Mouse (Mus musculus) neural tube, embryonic 15.5 days (tissue): ENCODE measurements around the gene Bpifc. TPM values are rescaled to one million over a fixed set of nuclear protein-coding genes. Genes with fewer than 3 reads are reported as not detected.

Source experiments
- ATAC-seq: fragments of 200-750 bp; cut with Nextera tagmentation; 2 replicates; pipeline ENCODE4 v1.8.0; 2017; ENCODE audit warnings: mild to moderate bottlenecking, moderate TSS enrichment, moderate library complexity; ENCODE audit not compliant: low FRiP score
- H3K27ac ChIP-seq: fragments of 300-500 bp; sonication (generic); replicated peaks from 2 replicates; pipeline ENCODE4 v1.5.1; 2015; ENCODE audit warnings: mild to moderate bottlenecking, inconsistent platforms
- H3K27me3 ChIP-seq: fragments of 300-500 bp; sonication (generic); replicated peaks from 2 replicates; pipeline ENCODE4 v1.6.1; 2015; ENCODE audit warnings: inconsistent platforms
- H3K36me3 ChIP-seq: fragments of 300-500 bp; sonication (generic); 2 replicates; pipeline ENCODE4 v1.6.1; 2015; ENCODE audit warnings: inconsistent platforms
- H3K4me1 ChIP-seq: fragments of 300-500 bp; sonication (generic); 2 replicates; pipeline ENCODE4 v1.6.1; 2015; ENCODE audit warnings: inconsistent platforms
- H3K4me2 ChIP-seq: fragments of 300-500 bp; sonication (generic); 2 replicates; pipeline ENCODE4 v1.6.1; 2015; ENCODE audit warnings: inconsistent platforms, mild to moderate bottlenecking, moderate library complexity
- H3K4me3 ChIP-seq: fragments of 300-500 bp; sonication (generic); replicated peaks from 2 replicates; pipeline ENCODE4 v1.5.1; 2015; ENCODE audit warnings: mild to moderate bottlenecking, inconsistent platforms
- H3K9ac ChIP-seq: fragments of 300-500 bp; sonication (generic); replicated peaks from 2 replicates; pipeline ENCODE4 v1.6.1; 2015; ENCODE audit warnings: mild to moderate bottlenecking, inconsistent platforms
- H3K9me3 ChIP-seq: fragments of 300-500 bp; sonication (generic); replicated peaks from 2 replicates; pipeline ENCODE4 v1.6.1; 2016; ENCODE audit warnings: inconsistent platforms
- WGBS: fragments of 180-500 bp; shearing (Covaris S2); methylation state at CpG from one replicate; pipeline ENCODE4 v1.1.7; 2015; ENCODE audit warnings: mixed read lengths; 5-methylcytosine and 5-hydroxymethylcytosine counted together
- polyA plus RNA-seq: library from polyadenylated mRNA; unstranded; fragments of >200 nt; fragmentation: Nextera tagmentation; extraction: Ambion mirVana; gene quantifications from 2 replicates; pipeline ENCODE4 v1.2.1, GENCODE M21; 2015

Gene Bpifc
- 0.14 and 0.15 TPM in 2 replicates for polyA plus RNA-seq

- no peak within 1 kb of the TSS for H3K4me2 ChIP-seq
- H3K9ac ChIP-seq, result no peak within 1 kb of the TSS
- no peaks in the 10 kb centered on the region for H3K4me1 ChIP-seq
- no peak within 1 kb of the TSS for H3K4me3 ChIP-seq
- no peaks in the 10 kb centered on the region for H3K27me3 ChIP-seq
- no peak for ATAC-seq
- H3K9me3 ChIP-seq, result no peaks in the 10 kb centered on the region
- no peaks in the 10 kb centered on the region for H3K36me3 ChIP-seq
- no peak within 1 kb of the TSS for H3K27ac ChIP-seq
- 93% methylated on average over 2 of the region's 2 CpGs for WGBS
Observed at GRCm38 (mm10) chr10:86011781-86012180, at the start of gene Bpifc. TSS of gene Bpifc (minus strand) at chr10:86011895.

- ATAC-seq, result no peak
- no peak overlapping the region for H3K9ac ChIP-seq
- 54% methylated on average over 3 of the region's 3 CpGs for WGBS
- H3K27ac ChIP-seq, result no peak overlapping the region
- no peak overlapping the region for H3K4me3 ChIP-seq
- H3K9me3 ChIP-seq, result no peaks in the 10 kb centered on the region
- H3K36me3 ChIP-seq, result peaks cover 51% of the 10 kb centered on the region
- no peak overlapping the region for H3K4me2 ChIP-seq
- 0 out of 2 replicates have a peak, but pooled peaks cover 3% of the 10 kb centered on the region for H3K4me1 ChIP-seq
- no peaks in the 10 kb centered on the region for H3K27me3 ChIP-seq
Observed at GRCm38 (mm10) chr10:86060267-86060666, 48.6 kb upstream of the Bpifc start.

GRCm38 (mm10) chr10:86057712-86058111, 46.0 kb upstream of the Bpifc start:
- no peak for ATAC-seq
- Histone ChIP-seq H3K9me3 (no peaks in the 10 kb centered on the region), H3K4me1 (no peaks in the 10 kb centered on the region), H3K36me3 (peaks cover 59% of the 10 kb centered on the region), H3K4me2 (no peak overlapping the region), H3K4me3 (no peak overlapping the region), H3K9ac (no peak overlapping the region), H3K27me3 (no peaks in the 10 kb centered on the region), H3K27ac (no peak overlapping the region)
- WGBS, result 65% methylated on average over 2 of the region's 2 CpGs

DNA sequence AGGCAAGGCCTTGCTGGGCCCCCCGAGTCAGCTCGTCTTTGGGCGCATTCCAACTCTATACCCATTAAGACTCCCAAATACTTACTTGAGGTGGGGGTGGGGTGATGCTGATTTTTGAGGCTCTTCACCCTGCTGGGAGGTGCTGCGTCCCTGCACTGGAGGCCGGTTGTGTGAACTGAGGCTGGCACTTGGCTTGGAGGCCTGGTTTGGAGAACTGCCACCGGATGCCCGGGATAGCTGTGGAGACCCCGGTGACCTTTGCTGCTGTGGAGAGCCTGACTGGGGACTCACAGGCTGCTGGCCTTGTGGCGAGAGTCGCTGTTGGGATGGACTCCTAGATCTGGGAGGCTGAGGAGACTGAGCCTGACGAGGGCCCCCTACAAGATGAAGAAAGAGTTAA, 45.6 kb upstream of the Bpifc start:
- Histone ChIP-seq H3K27ac (no peak overlapping the region), H3K4me3 (no peak overlapping the region), H3K4me2 (no peak overlapping the region), H3K36me3 (peaks cover 55% of the 10 kb centered on the region), H3K4me1 (no peaks in the 10 kb centered on the region), H3K27me3 (no peaks in the 10 kb centered on the region), H3K9me3 (no peaks in the 10 kb centered on the region), H3K9ac (no peak overlapping the region)
- no peak for ATAC-seq
- WGBS, result 88% methylated on average over 11 of the region's 11 CpGs

GRCm38 (mm10) chr10:86056297-86056903, 44.7 kb upstream of the Bpifc start:
- no peaks in the 10 kb centered on the region for H3K4me1 ChIP-seq
- no peak overlapping the region for H3K27ac ChIP-seq
- H3K9ac ChIP-seq, result no peak overlapping the region
- no peak overlapping the region for H3K4me2 ChIP-seq
- no peak for ATAC-seq
- no peaks in the 10 kb centered on the region for H3K9me3 ChIP-seq
- H3K36me3 ChIP-seq, result peaks cover 47% of the 10 kb centered on the region
- no peaks in the 10 kb centered on the region for H3K27me3 ChIP-seq
- no peak overlapping the region for H3K4me3 ChIP-seq
- 88% methylated on average over 8 of the region's 8 CpGs for WGBS

DNA sequence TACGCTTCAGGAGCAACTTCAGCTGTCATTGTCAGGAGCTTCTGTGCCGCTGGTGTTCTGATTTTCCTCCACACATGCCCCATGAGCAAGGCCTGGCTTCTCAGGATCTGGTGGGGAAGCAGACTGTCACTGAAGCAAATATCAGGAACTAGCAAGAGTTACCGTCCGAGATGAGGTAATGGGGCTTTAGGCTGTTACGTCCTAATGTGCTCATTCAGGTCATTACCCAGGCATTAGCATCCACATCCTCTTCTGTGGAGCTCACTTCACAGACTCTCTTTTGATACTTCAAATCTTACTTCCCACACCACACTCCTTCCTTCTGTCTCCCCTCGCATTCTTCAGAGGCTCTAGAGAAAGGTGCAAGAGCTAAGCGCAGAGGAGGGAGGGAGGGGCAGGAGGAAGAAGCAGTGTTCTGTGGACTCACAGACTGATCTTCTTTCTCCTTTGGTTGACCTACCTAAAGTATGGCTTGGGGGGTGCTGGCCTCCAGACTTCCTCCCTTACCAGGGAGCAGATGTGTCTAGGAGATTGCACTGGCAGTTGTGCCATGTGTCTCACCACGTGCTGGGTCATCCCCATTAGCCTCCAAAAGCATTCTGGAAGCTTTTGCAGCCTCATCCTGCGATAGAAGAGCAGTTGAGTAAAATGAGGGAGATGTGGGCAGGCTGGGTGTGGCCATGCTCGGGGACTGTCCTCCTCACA, 41.3 kb upstream of the Bpifc start:
- H3K4me3 ChIP-seq, result no peak overlapping the region
- no peak overlapping the region for H3K27ac ChIP-seq
- peaks cover 53% of the 10 kb centered on the region for H3K36me3 ChIP-seq
- H3K9me3 ChIP-seq, result no peaks in the 10 kb centered on the region
- H3K4me2 ChIP-seq, result no peak overlapping the region
- H3K9ac ChIP-seq, result no peak overlapping the region
- ATAC-seq, result no peak
- WGBS, result 81% methylated on average over 10 of the region's 10 CpGs
- 0 out of 2 replicates have a peak, but pooled peaks cover 2% of the 10 kb centered on the region for H3K4me1 ChIP-seq
- no peaks in the 10 kb centered on the region for H3K27me3 ChIP-seq

GRCm38 (mm10) chr10:86050522-86050921, 38.8 kb upstream of the Bpifc start:
- no peaks in the 10 kb centered on the region for H3K9me3 ChIP-seq
- H3K27ac ChIP-seq, result no peak overlapping the region
- H3K4me3 ChIP-seq, result no peak overlapping the region
- no peaks in the 10 kb centered on the region for H3K27me3 ChIP-seq
- H3K4me2 ChIP-seq, result no peak overlapping the region
- no peak for ATAC-seq
- WGBS, result 22% methylated on average over 2 of the region's 2 CpGs
- peaks cover 32% of the 10 kb centered on the region for H3K36me3 ChIP-seq
- H3K9ac ChIP-seq, result no peak overlapping the region
- 0 out of 2 replicates have a peak, but pooled peaks cover 2% of the 10 kb centered on the region for H3K4me1 ChIP-seq

GRCm38 (mm10) chr10:86047786-86048185, 36.1 kb upstream of the Bpifc start:
- WGBS, result 94% methylated on average over 9 of the region's 9 CpGs

DNA sequence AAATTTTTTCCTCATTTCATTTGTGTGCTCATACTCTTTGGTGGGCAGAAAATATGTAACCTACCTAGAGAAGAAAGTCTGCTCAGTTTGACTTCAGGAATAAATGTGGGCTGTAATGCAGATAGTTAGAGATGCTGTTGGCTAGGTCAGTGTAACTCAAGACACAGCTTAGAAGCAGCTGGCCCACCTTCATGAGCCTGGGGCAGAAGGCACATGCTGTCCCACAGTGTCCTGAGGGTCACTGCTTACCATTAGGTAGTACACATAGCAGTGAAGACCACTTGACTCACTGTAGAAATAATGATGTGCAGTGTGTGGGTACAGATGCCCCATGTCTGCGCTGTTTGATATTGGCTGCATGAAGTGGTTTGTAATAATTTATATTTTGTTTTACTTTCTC, 34.7 kb upstream of the Bpifc start:
- H3K4me1 ChIP-seq, result 0 out of 2 replicates have a peak, but pooled peaks cover 2% of the 10 kb centered on the region
- no peak overlapping the region for H3K4me2 ChIP-seq
- H3K9ac ChIP-seq, result no peak overlapping the region
- no peak overlapping the region for H3K4me3 ChIP-seq
- H3K27me3 ChIP-seq, result no peaks in the 10 kb centered on the region
- peaks cover 19% of the 10 kb centered on the region for H3K36me3 ChIP-seq
- H3K9me3 ChIP-seq, result no peaks in the 10 kb centered on the region
- WGBS, result 94% methylated on average over 1 of the region's 1 CpGs
- ATAC-seq, result no peak
- no peak overlapping the region for H3K27ac ChIP-seq

More at GRCm38 (mm10) chr10:86047786-86048185, 36.1 kb upstream of the Bpifc start:
- Histone ChIP-seq H3K27me3 (no peaks in the 10 kb centered on the region), H3K27ac (no peak overlapping the region), H3K4me2 (no peak overlapping the region), H3K36me3 (peaks cover 16% of the 10 kb centered on the region), H3K9ac (no peak overlapping the region), H3K4me1 (0 out of 2 replicates have a peak, but pooled peaks cover 2% of the 10 kb centered on the region), H3K4me3 (no peak overlapping the region), H3K9me3 (no peaks in the 10 kb centered on the region)
- no peak for ATAC-seq

- no peak for ATAC-seq
- 84% methylated on average over 8 of the region's 8 CpGs for WGBS
- peaks cover 13% of the 10 kb centered on the region; the same call in 1 of the 2 replicates for H3K36me3 ChIP-seq
Observed at GRCm38 (mm10) chr10:86044066-86044465, 32.4 kb upstream of the Bpifc start.

GRCm38 (mm10) chr10:86043651-86044050, 32.0 kb upstream of the Bpifc start:
- Histone ChIP-seq H3K4me1 (no peaks in the 10 kb centered on the region), H3K27ac (no peak overlapping the region), H3K4me2 (no peak overlapping the region), H3K36me3 (peaks cover 13% of the 10 kb centered on the region; the same call in 1 of the 2 replicates), H3K9me3 (no peaks in the 10 kb centered on the region), H3K9ac (no peak overlapping the region), H3K4me3 (no peak overlapping the region), H3K27me3 (no peaks in the 10 kb centered on the region)
- 79% methylated on average over 4 of the region's 4 CpGs for WGBS
- no peak for ATAC-seq

More at GRCm38 (mm10) chr10:86044066-86044465, 32.4 kb upstream of the Bpifc start:
- Histone ChIP-seq H3K4me1 (no peaks in the 10 kb centered on the region), H3K9ac (no peak overlapping the region), H3K4me3 (no peak overlapping the region), H3K9me3 (no peaks in the 10 kb centered on the region), H3K4me2 (no peak overlapping the region), H3K27ac (no peak overlapping the region), H3K27me3 (no peaks in the 10 kb centered on the region)
